Mouse (Mus musculus) spleen, postnatal 36 days (tissue): ENCODE measurements at regions not wholly inside any gene's neighbourhood (a gene's known extent, or its start where the extent isn't known, plus 50 kb on each side); places are given as distances from the start of the nearest gene placed in this dataset.

Experiments
- DNase-seq, 2 experiments: peaks; one replicate each; pipeline ENCODE4 v3.0.0; 2022; ENCODE audit warnings: low spot score in 2 of 2, mixed read lengths in 1 of 2

DNA sequence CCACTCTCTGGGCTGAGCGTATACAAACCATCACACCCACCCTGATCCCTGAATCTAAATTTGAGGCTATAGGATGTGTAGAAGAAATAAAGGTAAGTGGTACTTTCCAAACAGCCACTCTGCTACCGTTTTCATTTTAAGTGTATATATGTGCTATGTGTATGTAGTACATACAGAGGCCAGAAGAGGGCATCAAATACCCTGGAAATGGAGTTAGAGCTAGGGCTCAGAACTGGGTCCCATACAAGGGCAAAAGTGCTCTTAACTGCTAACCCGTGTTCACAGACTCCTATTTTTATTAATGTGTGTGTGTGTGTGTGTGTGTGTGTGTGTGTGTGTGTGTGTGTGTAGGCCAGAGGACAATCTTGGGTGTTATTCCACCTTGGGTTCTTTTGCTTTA, 51.6 kb upstream of the Lrfn2 start:
- DNase-seq: no peak

DNA sequence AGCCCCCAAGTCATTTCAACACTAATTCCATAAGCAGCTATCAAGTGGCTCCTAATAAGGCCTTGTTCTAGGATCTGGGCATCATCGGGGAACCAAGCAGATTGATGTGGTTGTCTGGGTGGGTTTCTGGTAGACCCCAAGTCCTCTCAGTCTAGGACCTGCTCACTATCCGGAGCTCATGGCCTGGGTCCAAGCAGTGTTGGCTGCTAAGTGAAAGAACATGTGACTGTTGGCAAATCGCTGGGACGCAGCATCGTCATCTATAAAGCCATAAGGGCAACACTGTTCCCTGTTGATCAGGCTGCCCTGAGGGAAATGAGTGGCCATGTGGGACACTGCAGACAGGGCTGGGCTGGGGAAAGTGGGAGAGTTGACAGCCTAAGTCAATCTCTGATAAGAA, 50.2 kb upstream of the Lrfn2 start:
- no peak for DNase-seq
